Mouse (Mus musculus) MEL (cell line): ENCODE measurements around the gene Txndc5. TPM values are rescaled to one million over a fixed set of nuclear protein-coding genes. Genes with fewer than 3 reads are reported as not detected.

Experiments
- DNase-seq: peaks from one replicate; pipeline ENCODE4 v3.0.0; 2011; ENCODE audit warnings: low read depth, low spot score
- H3K27ac ChIP-seq: 2 replicates; pipeline ENCODE4 v1.5.1; 2012; ENCODE audit warnings: low read depth, mild to moderate bottlenecking, control low read depth, low read length, moderate library complexity; ENCODE audit not compliant: control insufficient read depth
- H3K27me3 ChIP-seq, 2 experiments: fragments of 150-350 bp in 1 of 2; sonication (generic) in 1 of 2; 2 replicates each; pipeline ENCODE4 v1.6.1; 2012; ENCODE audit warnings: low read length in 2 of 2, mild to moderate bottlenecking in 2 of 2, improper control_type of control experiment in 1 of 2, moderate library complexity in 1 of 2; ENCODE audit not compliant: insufficient read depth in 2 of 2, control insufficient read depth in 1 of 2
- H3K36me3 ChIP-seq, 2 experiments: 2 replicates each; pipeline ENCODE4 v1.6.1; 2012 to 2014; ENCODE audit warnings: low read length in 2 of 2, improper control_type of control experiment in 1 of 2, inconsistent platforms in 1 of 2, mild to moderate bottlenecking in 1 of 2; ENCODE audit not compliant: insufficient read depth in 2 of 2, control insufficient read depth in 1 of 2
- H3K4me1 ChIP-seq, 2 experiments: fragments of 150-350 bp in 1 of 2; sonication (generic) in 1 of 2; 2 replicates each; pipeline ENCODE4 v1.6.1; 2012; ENCODE audit warnings: low read length in 2 of 2, improper control_type of control experiment in 1 of 2, mild to moderate bottlenecking in 1 of 2; ENCODE audit not compliant: insufficient read depth in 2 of 2, control insufficient read depth in 1 of 2
- H3K4me3 ChIP-seq, 2 experiments: fragments of 150-350 bp in 1 of 2; sonication (generic) in 1 of 2; 2 replicates each; pipeline ENCODE4 v1.5.1; 2012; ENCODE audit warnings: low read depth in 2 of 2, low read length in 2 of 2, mild to moderate bottlenecking in 2 of 2, moderate library complexity in 2 of 2, control low read depth in 1 of 2, improper control_type of control experiment in 1 of 2; ENCODE audit not compliant: control insufficient read depth in 1 of 2, insufficient read depth in 1 of 2
- H3K79me2 ChIP-seq: 2 replicates; pipeline ENCODE4 v1.6.1; 2012; ENCODE audit warnings: mild to moderate bottlenecking, low read length, moderate library complexity; ENCODE audit not compliant: control insufficient read depth, poor library complexity, insufficient read depth
- H3K9ac ChIP-seq: 2 replicates; pipeline ENCODE4 v1.6.1; 2012; ENCODE audit warnings: low read depth, mild to moderate bottlenecking, control low read depth, low read length, moderate library complexity; ENCODE audit not compliant: control insufficient read depth, poor library complexity, severe bottlenecking
- H3K9me3 ChIP-seq: fragments of 150-350 bp; sonication (generic); replicated peaks from 2 replicates; pipeline ENCODE4 v1.6.1; 2012; ENCODE audit warnings: mild to moderate bottlenecking, low read length, improper control_type of control experiment, moderate library complexity; ENCODE audit not compliant: insufficient read depth
- BHLHE40 ChIP-seq: IDR thresholded peaks from 2 replicates; pipeline ENCODE4 v1.6.1; 2012; ENCODE audit warnings: low read depth, mild to moderate bottlenecking, inconsistent platforms, low read length, improper control_type of control experiment, borderline replicate concordance
- CHD1 ChIP-seq: IDR thresholded peaks from 2 replicates; pipeline ENCODE4 v1.6.1; 2012; ENCODE audit warnings: low read depth, mild to moderate bottlenecking, inconsistent platforms, low read length, improper control_type of control experiment
- CTCF ChIP-seq, 3 experiments: IDR thresholded peaks in 2 of 3; conservative IDR thresholded peaks in 1 of 3; 2 replicates each; pipeline ENCODE4 v1.5.1; 2011 to 2012; ENCODE audit warnings: low read length in 3 of 3, low read depth in 2 of 3, mild to moderate bottlenecking in 2 of 3, improper control_type of control experiment in 1 of 3, inconsistent platforms in 1 of 3, mixed read lengths in 1 of 3, moderate library complexity in 1 of 3; ENCODE audit not compliant: control insufficient read depth in 1 of 3, insufficient read depth in 1 of 3, poor library complexity in 1 of 3, severe bottlenecking in 1 of 3
- E2F4 ChIP-seq: IDR thresholded peaks from 2 replicates; pipeline ENCODE4 v1.6.1; 2011; ENCODE audit warnings: low read depth, low read length, improper control_type of control experiment, borderline replicate concordance
- ELF1 ChIP-seq: IDR thresholded peaks from 2 replicates; pipeline ENCODE4 v1.6.1; 2014; ENCODE audit warnings: low read depth, mild to moderate bottlenecking, inconsistent platforms, low read length, improper control_type of control experiment, moderate library complexity
- EP300 ChIP-seq, 2 experiments: IDR thresholded peaks; 2 replicates each; pipeline ENCODE4 v1.6.1; 2011; ENCODE audit warnings: improper control_type of control experiment in 2 of 2, low read length in 2 of 2, low read depth in 1 of 2, mild to moderate bottlenecking in 1 of 2
- GATA1 ChIP-seq: IDR thresholded peaks from 2 replicates; pipeline ENCODE4 v1.6.1; 2011; ENCODE audit warnings: low read depth, low read length, improper control_type of control experiment
- MAZ ChIP-seq: IDR thresholded peaks from 2 replicates; pipeline ENCODE4 v1.6.1; 2012; ENCODE audit warnings: low read depth, mild to moderate bottlenecking, inconsistent platforms, low read length, improper control_type of control experiment
- MEF2A ChIP-seq: IDR thresholded peaks from 2 replicates; pipeline ENCODE4 v1.6.1; 2014; ENCODE audit warnings: low read depth, mild to moderate bottlenecking, inconsistent platforms, low read length, improper control_type of control experiment; ENCODE audit not compliant: poor library complexity, insufficient replicate concordance, severe bottlenecking; ENCODE audit errors: extremely low read depth
- MYB ChIP-seq: IDR thresholded peaks from 2 replicates; pipeline ENCODE4 v1.6.1; 2011; ENCODE audit warnings: mild to moderate bottlenecking, low read depth, low read length, improper control_type of control experiment
- MYC ChIP-seq: IDR thresholded peaks from 2 replicates; pipeline ENCODE4 v1.6.1; 2011; ENCODE audit warnings: low read depth, mild to moderate bottlenecking, low read length, improper control_type of control experiment, moderate library complexity
- NELFE ChIP-seq: IDR thresholded peaks from 2 replicates; pipeline ENCODE4 v1.6.1; 2011; ENCODE audit warnings: low read depth, low read length, improper control_type of control experiment
- NRF1 ChIP-seq: IDR thresholded peaks from 2 replicates; pipeline ENCODE4 v1.6.1; 2014; ENCODE audit warnings: low read depth, mild to moderate bottlenecking, inconsistent platforms, low read length, improper control_type of control experiment, moderate library complexity; ENCODE audit not compliant: poor library complexity, insufficient read depth, severe bottlenecking
- POLR2AphosphoS5 ChIP-seq: IDR thresholded peaks from 2 replicates; pipeline ENCODE4 v1.6.1; 2012; ENCODE audit warnings: low read depth, borderline replicate concordance, mild to moderate bottlenecking, inconsistent platforms, low read length, moderate library complexity, mixed read lengths
- RCOR1 ChIP-seq: IDR thresholded peaks from 2 replicates; pipeline ENCODE4 v1.6.1; 2012; ENCODE audit warnings: low read depth, mild to moderate bottlenecking, inconsistent platforms, low read length, improper control_type of control experiment
- SMC3 ChIP-seq: IDR thresholded peaks from 2 replicates; pipeline ENCODE4 v1.6.1; 2011; ENCODE audit warnings: low read depth, low read length, improper control_type of control experiment
- TAL1 ChIP-seq: IDR thresholded peaks from 2 replicates; pipeline ENCODE4 v1.6.1; 2012; ENCODE audit warnings: mild to moderate bottlenecking, inconsistent platforms, low read length, moderate library complexity, mixed read lengths
- TCF12 ChIP-seq: IDR thresholded peaks from 2 replicates; pipeline ENCODE4 v1.6.1; 2014; ENCODE audit warnings: low read depth, mild to moderate bottlenecking, inconsistent platforms, low read length, improper control_type of control experiment, moderate library complexity
- USF1 ChIP-seq: IDR thresholded peaks from 2 replicates; pipeline ENCODE4 v1.6.1; 2014; ENCODE audit warnings: low read depth, mild to moderate bottlenecking, inconsistent platforms, low read length, improper control_type of control experiment, moderate library complexity
- USF2 ChIP-seq, 2 experiments: IDR thresholded peaks; 2 replicates each; pipeline ENCODE4 v1.6.1; 2011 to 2012; ENCODE audit warnings: improper control_type of control experiment in 2 of 2, low read length in 2 of 2, borderline replicate concordance in 1 of 2, inconsistent platforms in 1 of 2, low read depth in 1 of 2, mild to moderate bottlenecking in 1 of 2; ENCODE audit not compliant: insufficient read depth in 1 of 2
- ZNF384 ChIP-seq: IDR thresholded peaks from 2 replicates; pipeline ENCODE4 v1.6.1; 2012; ENCODE audit warnings: low read depth, mild to moderate bottlenecking, inconsistent platforms, low read length, improper control_type of control experiment
- polyA plus RNA-seq, 2 experiments: library from polyadenylated mRNA; stranded (reverse) in 1 of 2; unstranded in 1 of 2; fragments of >175 nt in 1 of 2; fragments of >200 nt in 1 of 2; gene quantifications; 2 replicates each; pipeline versions ENCODE4 v1.2.1 to v1.2.4; 2012; ENCODE audit warnings: low replicate concordance in 2 of 2, low read depth in 1 of 2; ENCODE audit not compliant: insufficient read length in 2 of 2, insufficient read depth in 1 of 2, missing spikeins in 1 of 2
- total RNA-seq: library from RNA; depleted of rRNA; stranded (reverse); fragments of 300-350 nt; gene quantifications from 2 replicates; pipeline ENCODE4 v1.2.3, GENCODE M21; 2012

Gene Txndc5
- total and polyA plus RNA-seq, 3 experiments = 87.3 to 114 TPM; not detected in 1

DNA sequence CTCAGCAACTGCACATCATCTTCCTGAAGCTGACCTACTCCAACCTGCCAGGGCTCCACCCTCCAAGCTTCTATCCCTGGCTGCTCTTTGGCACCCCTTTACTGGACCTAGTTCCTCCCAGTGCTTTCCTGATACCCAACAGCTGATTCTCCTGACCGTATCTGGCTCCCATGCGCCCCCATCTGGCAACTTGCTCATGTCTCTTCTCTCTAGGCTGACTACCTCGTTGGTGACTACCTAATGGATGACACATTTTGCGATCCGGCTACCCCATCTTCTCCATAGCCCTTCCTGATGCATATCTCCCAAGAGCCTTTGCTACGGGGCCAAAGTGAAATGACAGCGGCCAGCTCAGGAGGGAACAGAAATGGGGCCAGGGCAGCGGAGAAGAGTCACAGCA, 22.3 kb downstream of the Txndc5 start:
- Histone ChIP-seq H3K4me3 (no peak overlapping the region), H3K27ac (no peak overlapping the region), H3K9ac (no peak overlapping the region), H3K9me3 (no peaks in the 10 kb centered on the region), H3K27me3 (no peaks in the 10 kb centered on the region), H3K36me3 (peaks cover 6 to 7% of the 10 kb centered on the region in 2 experiments; a peak in 3 of 4 replicates), H3K4me1 (peaks cover 0 to 11% of the 10 kb centered on the region in 2 experiments; a peak in 2 of 4 replicates), H3K79me2 (no peaks in the 10 kb centered on the region)
- TF ChIP-seq CTCF (IDR thresholded peaks at IDR 0.05 in 2 of 3, conservative IDR thresholded peaks at IDR 0.05 in 1 of 3; ENCODE audit: control insufficient read depth in 1 of 3, insufficient read depth in 1 of 3, low read depth in 2 of 3, low read length in 3 of 3, poor library complexity in 1 of 3, severe bottlenecking in 1 of 3) (peak; percentile 15 to 60 (median 47); a peak in 4 of 6 replicates), SMC3 (peak; percentile 28; the same call in 1 of the 2 replicates), MYC (no peak)
- peak; percentile 39 for DNase-seq

DNA sequence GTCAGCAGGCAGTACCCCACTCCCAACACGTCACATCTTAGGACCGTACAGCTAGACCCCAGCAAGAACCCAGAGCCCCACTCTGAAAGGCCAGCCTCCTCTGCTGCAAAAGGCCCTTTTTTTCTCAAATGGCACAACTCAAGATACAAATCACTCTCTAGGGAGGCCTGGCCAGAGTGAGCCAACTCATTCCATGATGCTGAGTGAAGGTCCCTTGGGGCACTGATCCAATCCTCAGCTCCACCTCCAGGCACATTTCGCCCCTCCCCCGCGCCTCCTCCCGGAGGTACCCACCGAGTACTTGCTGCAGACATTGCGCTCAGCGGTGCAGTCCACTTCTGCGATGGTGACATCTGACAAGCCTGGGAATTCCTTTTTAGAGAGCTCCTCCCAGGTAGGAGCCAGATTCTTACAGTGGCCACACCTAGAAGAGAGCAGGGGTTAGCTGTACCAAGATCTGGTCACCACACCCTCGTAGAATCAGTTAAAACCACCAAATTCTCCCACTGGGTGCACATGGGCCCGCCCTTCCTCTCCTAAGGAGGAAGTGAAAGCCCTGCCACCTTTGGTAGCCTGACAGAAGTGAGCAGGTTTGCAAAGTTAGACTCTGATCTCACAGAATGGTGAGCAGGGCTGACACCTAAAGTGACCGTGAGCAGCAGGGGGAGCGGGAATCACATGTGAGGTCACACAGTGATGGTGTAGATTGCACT, 25.3 kb downstream of the Txndc5 start:
- Histone ChIP-seq H3K27me3 (no peaks in the 10 kb centered on the region), H3K9me3 (no peaks in the 10 kb centered on the region), H3K79me2 (no peaks in the 10 kb centered on the region), H3K9ac (no peak overlapping the region), H3K27ac (peak overlapping the region; percentile 15), H3K4me1 (peaks cover 0 to 11% of the 10 kb centered on the region in 2 experiments; a peak in 2 of 4 replicates), H3K36me3 (peaks cover 6 to 7% of the 10 kb centered on the region in 2 experiments; a peak in 3 of 4 replicates), H3K4me3 (no peak overlapping the region)
- peak; percentile 81 for DNase-seq
- peak; percentile 55; the same call in 1 of the 2 replicates for TF ChIP-seq RCOR1
- TF ChIP-seq USF1 = no peak
- peak in 1 of 2 experiments; percentile 23; a peak in 1 of 4 replicates for TF ChIP-seq EP300 (IDR thresholded peaks at IDR 0.05; ENCODE audit: low read depth in 1 of 2, low read length in 2 of 2)
- TF ChIP-seq NRF1 = no peak
- 0 out of 2 replicates have a peak, but pooled peaks have one; percentile 11 for TF ChIP-seq GATA1

DNA sequence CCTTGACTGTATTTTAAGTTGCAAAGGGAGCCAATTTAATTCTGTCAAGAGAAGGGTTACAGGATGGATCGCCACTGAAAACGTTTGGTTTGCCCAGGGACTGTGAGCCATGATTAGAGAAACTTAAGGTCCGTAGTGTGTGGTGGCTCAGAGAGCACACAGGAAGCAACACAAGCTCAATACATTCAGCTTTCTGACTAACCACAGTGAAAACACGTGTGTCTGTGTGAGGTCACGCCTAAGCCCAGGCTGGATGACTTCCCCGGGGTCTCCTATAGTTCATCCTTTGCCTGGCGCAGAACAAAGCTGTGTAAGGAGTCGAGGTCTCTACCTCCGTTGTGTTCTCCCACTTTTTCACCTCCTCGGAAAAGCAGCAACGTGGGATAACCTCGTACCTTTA, 27.3 kb downstream of the Txndc5 start:
- no peak overlapping the region for H3K9ac ChIP-seq
- no peak overlapping the region for H3K27ac ChIP-seq
- H3K27me3 ChIP-seq = no peaks in the 10 kb centered on the region; a peak in 1 of 4 replicates
- DNase-seq = no peak
- H3K9me3 ChIP-seq = no peaks in the 10 kb centered on the region
- no peaks in the 10 kb centered on the region for H3K79me2 ChIP-seq
- peaks cover 0 to 11% of the 10 kb centered on the region in 2 experiments; a peak in 2 of 4 replicates for H3K4me1 ChIP-seq
- TF ChIP-seq SMC3 (no peak), MYC (no peak), POLR2AphosphoS5 (no peak), E2F4 (no peak), TCF12 (no peak), MAZ (no peak), ZNF384 (no peak), ELF1 (no peak), USF2 (IDR thresholded peaks at IDR 0.05; ENCODE audit: borderline replicate concordance in 1 of 2, insufficient read depth in 1 of 2, low read depth in 1 of 2, low read length in 2 of 2) (no peak), MEF2A (no peak), CHD1 (no peak), BHLHE40 (no peak), MYB (no peak), NELFE (no peak), TAL1 (no peak)
- peaks cover 3 to 7% of the 10 kb centered on the region in 2 experiments; a peak in 3 of 4 replicates for H3K36me3 ChIP-seq
- no peak overlapping the region for H3K4me3 ChIP-seq
